Mouse (Mus musculus) hindbrain, postnatal 0 days (tissue): ENCODE measurements around the gene Pdzk1ip1. TPM values are rescaled to one million over a fixed set of nuclear protein-coding genes. Genes with fewer than 3 reads are reported as not detected.

Experiments used
- ATAC-seq: fragments of 200-750 bp; cut with Nextera tagmentation; 2 replicates; pipeline ENCODE4 v1.8.0; 2017; ENCODE audit warnings: mild to moderate bottlenecking, moderate TSS enrichment, moderate library complexity
- DNase-seq: peaks from one replicate; pipeline ENCODE4 v3.0.0-alpha.2; 2015; ENCODE audit warnings: low spot score
- H3K27ac ChIP-seq: fragments of 300-500 bp; sonication (generic); 2 replicates; pipeline ENCODE4 v1.5.1; 2014; ENCODE audit warnings: mild to moderate bottlenecking
- H3K27me3 ChIP-seq: fragments of 300-500 bp; sonication (generic); 2 replicates; pipeline ENCODE4 v1.6.1; 2014; ENCODE audit warnings: low read length, mixed read lengths; ENCODE audit not compliant: insufficient read depth
- H3K36me3 ChIP-seq: fragments of 300-500 bp; sonication (generic); 2 replicates; pipeline ENCODE4 v1.6.1; 2014; ENCODE audit warnings: low read length, mixed read lengths; ENCODE audit not compliant: insufficient read depth
- H3K4me1 ChIP-seq: fragments of 300-500 bp; sonication (generic); 2 replicates; pipeline ENCODE4 v1.6.1; 2014; ENCODE audit warnings: antibody characterized with exemption, low read length, mixed read lengths; ENCODE audit not compliant: insufficient read depth
- H3K4me2 ChIP-seq: fragments of 300-500 bp; sonication (generic); 2 replicates; pipeline ENCODE4 v1.6.1; 2014; ENCODE audit warnings: low read depth, mild to moderate bottlenecking, low read length, moderate library complexity, mixed read lengths
- H3K4me3 ChIP-seq: fragments of 300-500 bp; sonication (generic); 2 replicates; pipeline ENCODE4 v1.5.1; 2014; ENCODE audit warnings: low read length
- H3K9ac ChIP-seq: fragments of 300-500 bp; sonication (generic); replicated peaks from 2 replicates; pipeline ENCODE4 v1.6.1; 2014; ENCODE audit warnings: mild to moderate bottlenecking, low read length, moderate library complexity, mixed read lengths
- H3K9me3 ChIP-seq: fragments of 300-500 bp; sonication (generic); 2 replicates; pipeline ENCODE4 v1.6.1; 2016; ENCODE audit warnings: low read length, mixed read lengths
- CTCF ChIP-seq: IDR thresholded peaks from 2 replicates; pipeline ENCODE4 v1.5.1; 2016; ENCODE audit warnings: antibody characterized with exemption, control low read depth, low read depth
- WGBS: fragments of 180-500 bp; shearing (Covaris S2); extraction: QIAGEN DNeasy Blood & Tissue Kit; methylation state at CpG from one replicate; pipeline ENCODE4 v1.1.7; 2014; 5-methylcytosine and 5-hydroxymethylcytosine counted together
- polyA plus RNA-seq: library from polyadenylated mRNA; unstranded; fragments of >200 nt; fragmentation: Nextera tagmentation; extraction: Ambion mirVana; gene quantifications from 2 replicates; pipeline ENCODE4 v1.2.1, GENCODE M21; 2015
- total RNA-seq: library from RNA; depleted of rRNA; stranded (reverse); fragments of >200 nt; gene quantifications from 2 replicates; pipeline ENCODE4 v1.2.3, GENCODE M21; 2014

Pdzk1ip1 gene
- total and polyA plus RNA-seq, 2 experiments from 2014 or later, result 0.58 to 4.2 TPM

DNA sequence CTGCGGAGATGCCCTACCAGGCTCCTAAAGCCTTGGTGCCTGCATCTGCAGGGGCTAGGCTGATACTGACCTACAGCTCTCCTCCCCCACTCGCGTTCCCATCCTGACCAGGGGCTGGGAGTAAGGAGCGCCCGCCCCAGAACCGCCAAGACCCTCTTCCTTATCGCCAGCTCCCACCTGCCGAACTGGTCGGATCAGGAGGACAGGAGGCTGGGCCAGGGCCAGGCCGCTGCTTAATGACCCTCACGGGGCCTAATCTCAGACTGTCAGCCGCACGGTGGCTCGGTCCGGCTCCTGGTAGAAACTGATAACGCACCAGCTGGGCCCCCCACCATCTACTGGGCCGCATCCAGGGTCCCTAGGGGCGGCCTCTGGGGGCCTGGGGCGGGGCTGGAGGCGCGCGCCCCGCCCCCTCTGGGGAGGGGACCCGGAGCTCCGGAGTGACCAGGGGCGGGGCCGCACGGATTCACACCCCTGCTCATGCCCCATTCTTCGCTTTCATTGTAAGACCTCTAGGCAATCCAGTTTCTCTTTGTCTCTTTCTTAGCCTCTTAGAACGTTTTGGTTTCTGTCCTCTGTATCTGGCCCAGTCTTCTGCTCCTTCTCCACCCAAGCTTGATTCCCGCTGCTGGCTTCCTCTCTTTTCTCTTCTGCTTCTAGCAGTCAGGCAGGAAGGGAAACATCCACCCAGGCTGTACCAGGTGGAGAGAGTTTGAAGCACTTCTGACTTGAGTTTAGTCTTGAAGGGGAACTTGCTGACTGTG is 7.3 kb downstream of the Pdzk1ip1 start:
- under 1% methylated on average over 24 of the region's 31 CpGs for WGBS
- Histone ChIP-seq H3K36me3 (no peaks in the 10 kb centered on the region), H3K9me3 (no peaks in the 10 kb centered on the region), H3K9ac (peak overlapping the region; percentile 58), H3K4me3 (peak overlapping the region; percentile 42), H3K27me3 (peaks cover 13% of the 10 kb centered on the region; the same call in 1 of the 2 replicates), H3K4me2 (peak overlapping the region; percentile 93), H3K27ac (no peak overlapping the region), H3K4me1 (peaks cover 4% of the 10 kb centered on the region; the same call in 1 of the 2 replicates)
- ATAC-seq, result peak; percentile 67
- DNase-seq, result peak; percentile 9
- no peak for TF ChIP-seq CTCF

DNA sequence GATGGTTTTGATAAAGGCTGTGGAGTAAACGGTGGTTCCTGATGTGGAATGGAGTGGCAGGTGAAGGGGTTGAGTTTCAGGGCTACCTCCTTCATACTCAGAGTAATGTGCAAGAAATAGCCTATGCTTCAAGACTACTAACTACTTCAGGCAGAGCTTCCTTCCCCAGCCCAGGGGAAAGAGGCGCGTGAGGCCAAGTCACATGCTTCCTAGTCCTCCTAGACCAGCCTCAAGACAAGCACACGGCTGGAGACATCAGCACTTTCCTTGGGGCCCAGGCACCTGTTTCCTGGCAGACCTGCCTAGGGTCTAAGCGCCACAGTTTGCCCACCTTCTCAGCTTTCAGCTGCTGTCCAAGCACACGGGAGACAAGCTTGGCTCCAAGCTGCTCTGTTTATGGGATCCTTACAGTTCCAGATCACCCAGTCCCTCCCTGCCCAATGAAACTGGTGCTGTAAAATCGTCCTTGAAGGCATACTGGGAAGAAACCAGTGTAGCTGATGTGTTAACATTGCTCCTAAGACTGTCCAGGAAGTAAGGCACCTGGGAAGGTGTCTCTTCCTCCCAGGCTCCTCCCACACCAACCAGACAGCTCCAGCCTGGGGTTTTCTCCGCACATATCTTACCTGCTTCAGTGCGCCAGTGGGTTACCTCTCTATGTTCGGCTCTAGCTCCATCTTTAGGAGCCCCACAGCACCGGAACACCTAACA is 8.1 kb downstream of the Pdzk1ip1 start:
- DNase-seq, result no peak
- peaks cover 13% of the 10 kb centered on the region; the same call in 1 of the 2 replicates for H3K27me3 ChIP-seq
- no peak for TF ChIP-seq CTCF
- peak overlapping the region; percentile 93 for H3K4me2 ChIP-seq
- H3K9ac ChIP-seq, result 0 out of 2 replicates have a peak overlapping the region, but pooled peaks have one; percentile 58
- H3K27ac ChIP-seq, result no peak overlapping the region
- no peaks in the 10 kb centered on the region for H3K9me3 ChIP-seq
- peak; percentile 31; the same call in 1 of the 2 replicates for ATAC-seq
- H3K4me1 ChIP-seq, result peaks cover 4% of the 10 kb centered on the region; the same call in 1 of the 2 replicates
- H3K4me3 ChIP-seq, result peak overlapping the region; percentile 23
- H3K36me3 ChIP-seq, result no peaks in the 10 kb centered on the region
- WGBS, result 22% methylated on average over 11 of the region's 11 CpGs

DNA sequence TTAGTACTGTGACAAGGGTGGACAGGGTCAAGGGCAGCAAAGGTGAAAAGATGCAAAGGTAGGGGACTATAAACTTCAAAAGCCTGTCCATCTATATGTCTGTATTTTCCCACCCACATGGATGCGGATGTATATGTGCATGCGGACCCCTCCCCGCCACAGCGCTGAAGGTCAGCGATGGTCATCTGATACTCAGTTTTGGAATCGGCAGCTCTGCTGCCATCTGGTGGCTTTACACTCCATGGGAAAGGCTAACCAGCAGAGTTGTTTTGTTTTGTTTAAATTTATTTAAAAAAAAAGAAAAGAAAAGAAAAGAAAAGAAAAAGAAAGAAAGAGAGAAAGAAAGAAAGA is 8.6 kb downstream of the Pdzk1ip1 start:
- H3K9ac ChIP-seq, result no peak overlapping the region
- H3K27ac ChIP-seq, result no peak overlapping the region
- peaks cover 4% of the 10 kb centered on the region; the same call in 1 of the 2 replicates for H3K4me1 ChIP-seq
- DNase-seq (peak; percentile 70), ATAC-seq (peak; percentile 25; the same call in 1 of the 2 replicates)
- no peaks in the 10 kb centered on the region for H3K36me3 ChIP-seq
- peak overlapping the region; percentile 23 for H3K4me3 ChIP-seq
- WGBS, result under 1% methylated on average over 6 of the region's 6 CpGs
- H3K4me2 ChIP-seq, result peak overlapping the region; percentile 93
- peak; percentile 74 for TF ChIP-seq CTCF
- H3K27me3 ChIP-seq, result peaks cover 13% of the 10 kb centered on the region; the same call in 1 of the 2 replicates
- no peaks in the 10 kb centered on the region for H3K9me3 ChIP-seq

DNA sequence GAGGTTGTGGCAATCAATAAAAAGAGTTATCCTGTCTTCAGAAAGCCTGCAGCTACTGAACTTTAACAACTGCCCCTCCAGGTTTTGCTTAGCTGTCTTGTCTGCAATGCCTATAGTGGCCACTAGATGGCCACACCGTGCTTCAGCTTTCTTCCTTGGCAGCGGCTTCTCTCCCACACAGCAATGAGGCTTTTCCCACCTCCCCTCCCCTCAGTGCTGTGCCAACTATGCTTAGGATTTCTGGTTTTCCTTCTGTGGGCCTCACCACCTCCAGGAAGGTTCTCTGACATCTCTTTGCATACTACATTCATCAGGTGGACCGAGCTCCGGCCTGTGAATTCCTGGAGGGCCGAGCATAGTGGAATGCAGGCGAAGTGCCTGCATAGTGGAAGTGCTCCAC is 13.2 kb downstream of the Pdzk1ip1 start:
- H3K4me1 ChIP-seq, result no peaks in the 10 kb centered on the region
- H3K27ac ChIP-seq, result no peak overlapping the region
- peak; percentile 98 for TF ChIP-seq CTCF
- no peak overlapping the region for H3K4me2 ChIP-seq
- H3K9me3 ChIP-seq, result no peaks in the 10 kb centered on the region
- no peak overlapping the region for H3K9ac ChIP-seq
- no peak overlapping the region for H3K4me3 ChIP-seq
- peak; percentile 78 for ATAC-seq
- peak; percentile 89 for DNase-seq
- no peaks in the 10 kb centered on the region for H3K36me3 ChIP-seq
- 34% methylated on average over 6 of the region's 6 CpGs for WGBS
- peaks cover 4% of the 10 kb centered on the region; the same call in 1 of the 2 replicates for H3K27me3 ChIP-seq

DNA sequence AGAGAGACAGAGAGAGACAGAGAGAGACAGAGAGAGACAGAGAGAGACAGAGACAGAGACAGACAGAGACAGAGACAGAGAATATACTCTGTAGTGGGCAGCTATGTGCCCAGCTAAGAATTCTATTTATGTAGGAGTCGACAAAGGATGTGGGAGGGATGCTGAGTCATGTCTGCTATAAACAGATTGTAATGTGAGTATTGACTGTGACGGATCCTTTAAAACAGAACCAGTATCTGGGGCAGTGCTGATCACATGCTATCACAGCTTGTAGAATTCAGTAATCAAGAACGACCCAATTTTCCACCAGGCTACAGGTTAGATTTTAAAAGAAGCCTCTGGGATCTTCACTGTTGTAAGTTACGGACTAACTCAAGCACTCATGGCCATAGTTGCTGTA is 15.0 kb downstream of the Pdzk1ip1 start:
- no peak for ATAC-seq
- no peak overlapping the region for H3K27ac ChIP-seq
- H3K4me1 ChIP-seq, result no peaks in the 10 kb centered on the region
- H3K4me3 ChIP-seq, result no peak overlapping the region
- H3K36me3 ChIP-seq, result no peaks in the 10 kb centered on the region
- WGBS, result 68% methylated on average over 4 of the region's 4 CpGs
- H3K9ac ChIP-seq, result no peak overlapping the region
- H3K9me3 ChIP-seq, result no peaks in the 10 kb centered on the region
- no peak for DNase-seq
- no peak for TF ChIP-seq CTCF
- H3K4me2 ChIP-seq, result no peak overlapping the region
- H3K27me3 ChIP-seq, result no peaks in the 10 kb centered on the region

DNA sequence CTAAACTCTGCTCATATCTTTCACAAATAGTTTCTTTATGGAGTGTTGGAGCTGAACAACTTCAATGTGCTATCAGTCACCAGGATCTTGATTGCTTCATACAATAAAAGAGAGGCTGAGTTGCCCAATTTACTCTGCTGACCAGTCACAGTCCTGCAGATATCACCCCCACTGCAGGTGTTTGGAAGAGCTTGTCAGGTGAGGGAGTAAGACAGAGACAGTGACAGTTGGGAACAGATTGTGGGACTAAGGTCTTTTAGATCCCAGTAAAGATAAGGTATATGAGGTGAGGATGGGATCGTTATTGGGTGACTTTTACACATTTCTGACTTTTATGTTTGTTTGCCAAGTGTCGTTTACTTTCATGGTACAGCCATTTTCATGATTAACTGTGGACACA is 22.7 kb downstream of the Pdzk1ip1 start:
- DNase-seq (no peak), ATAC-seq (no peak)
- TF ChIP-seq CTCF, result no peak
- H3K36me3 ChIP-seq, result no peaks in the 10 kb centered on the region
- no peaks in the 10 kb centered on the region for H3K9me3 ChIP-seq
- H3K27me3 ChIP-seq, result no peaks in the 10 kb centered on the region
- H3K4me1 ChIP-seq, result no peaks in the 10 kb centered on the region
- no peak overlapping the region for H3K4me2 ChIP-seq
- 71% methylated on average over 2 of the region's 2 CpGs for WGBS
- no peak overlapping the region for H3K9ac ChIP-seq
- H3K27ac ChIP-seq, result no peak overlapping the region
- H3K4me3 ChIP-seq, result no peak overlapping the region
